Mouse (Mus musculus): ENCODE measurements around the gene Ddx4.

- TF ChIP-seq MAFK (IDR thresholded peaks at IDR 0.05; ENCODE audit: insufficient read depth, low read depth, low read length) (no peak), CHD2 (IDR thresholded peaks at IDR 0.05; ENCODE audit: low read depth, low read length) (no peak)
Observed at GRCm38 (mm10) chr13:112651183-112651582, 1.1 kb downstream of the Ddx4 start.

Measured in ES-E14 (cell line).